Mouse (Mus musculus): ENCODE data around the gene Mb.

DNA sequence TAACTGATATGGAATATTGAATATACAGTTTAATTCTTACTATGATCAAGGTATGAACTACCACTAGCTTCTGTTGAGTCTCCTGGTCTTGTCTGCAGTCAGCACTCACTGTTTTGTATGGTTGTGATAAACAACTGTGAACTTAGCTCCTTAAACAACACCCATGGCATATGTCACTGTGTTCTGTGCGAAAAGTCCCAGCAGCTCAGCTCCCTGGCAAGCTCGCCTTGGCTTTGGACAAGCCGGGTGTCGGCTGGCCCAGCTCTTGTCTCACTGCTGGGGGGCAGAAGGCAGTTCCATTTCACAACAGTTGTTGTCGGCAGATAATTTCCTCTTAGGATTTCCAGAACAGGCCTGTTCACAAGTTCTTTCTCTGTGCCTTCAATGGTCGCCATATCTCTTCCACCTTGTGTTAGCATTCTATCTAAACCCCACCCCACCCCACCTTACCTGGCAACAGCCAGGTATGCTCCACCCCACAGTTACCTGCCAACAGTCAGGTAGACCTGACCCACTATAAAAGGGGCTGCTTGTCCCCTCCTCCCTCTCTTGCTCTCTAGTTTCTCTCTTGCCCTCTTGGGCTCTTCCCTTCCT lies 14.9 kb upstream of the Mb start:
- TF ChIP-seq CTCF (IDR thresholded peaks at IDR 0.05; ENCODE audit: insufficient read depth, low read depth, low read length) (no peak), POLR2A (IDR thresholded peaks at IDR 0.05; ENCODE audit: insufficient read depth, low read depth, low read length) (no peak)

Measured in olfactory bulb, adult 2 months (tissue).